Mouse (Mus musculus) large intestine, adult 2 months (tissue): ENCODE measurements around the gene Ubald1. TPM values are rescaled to one million over a fixed set of nuclear protein-coding genes. Genes with fewer than 3 reads are reported as not detected.

Experiments
- DNase-seq: peaks from one replicate; pipeline ENCODE4 v3.0.0-alpha.2; 2012; ENCODE audit warnings: low read depth, low spot score
- WGBS: fragments of 180-500 bp; shearing (Covaris S2); methylation state at CpG from one replicate; pipeline ENCODE4 v1.1.7; 2018; 5-methylcytosine and 5-hydroxymethylcytosine counted together
- polyA plus RNA-seq: library from polyadenylated mRNA; depleted of rRNA; stranded (reverse); fragments of >200 nt; gene quantifications from 2 replicates; pipeline ENCODE4 v1.2.3, GENCODE M21; 2012

Ubald1 gene
- polyA plus RNA-seq, 1 experiment: 25.5 TPM

DNA sequence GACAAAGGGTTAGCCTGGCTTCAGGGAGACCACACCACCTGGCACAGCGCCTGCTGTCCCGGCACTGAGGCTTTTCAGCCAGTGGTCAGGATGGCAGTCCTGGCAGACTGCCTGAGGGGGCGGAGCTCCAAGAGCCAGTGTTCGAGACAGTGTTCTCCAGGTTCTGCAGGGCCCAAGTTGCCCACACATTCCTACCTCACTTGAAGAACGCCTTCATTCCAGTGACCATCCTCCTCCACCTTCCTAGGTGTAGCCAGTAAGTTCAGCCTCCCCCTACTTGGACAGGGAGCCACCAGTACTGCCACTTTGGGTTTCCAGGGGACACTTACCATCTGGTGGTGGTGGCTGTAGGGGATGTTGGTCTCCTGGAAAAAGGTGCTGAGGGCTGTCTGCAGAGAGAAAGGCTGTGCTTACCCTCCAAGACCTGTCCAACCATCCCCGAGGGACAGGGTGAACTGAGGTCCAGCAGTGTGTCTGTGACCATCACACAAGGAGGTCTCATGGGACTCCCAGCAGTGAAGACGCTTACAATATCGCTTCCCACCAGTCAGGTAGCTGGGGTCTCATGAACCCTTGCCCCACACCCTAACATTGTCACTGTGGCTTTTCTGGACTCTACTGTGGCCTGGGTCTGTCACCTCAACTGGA is 4.0 kb downstream of the Ubald1 start:
- WGBS: 68% methylated on average over 8 of the region's 8 CpGs
- DNase-seq: no peak

DNA sequence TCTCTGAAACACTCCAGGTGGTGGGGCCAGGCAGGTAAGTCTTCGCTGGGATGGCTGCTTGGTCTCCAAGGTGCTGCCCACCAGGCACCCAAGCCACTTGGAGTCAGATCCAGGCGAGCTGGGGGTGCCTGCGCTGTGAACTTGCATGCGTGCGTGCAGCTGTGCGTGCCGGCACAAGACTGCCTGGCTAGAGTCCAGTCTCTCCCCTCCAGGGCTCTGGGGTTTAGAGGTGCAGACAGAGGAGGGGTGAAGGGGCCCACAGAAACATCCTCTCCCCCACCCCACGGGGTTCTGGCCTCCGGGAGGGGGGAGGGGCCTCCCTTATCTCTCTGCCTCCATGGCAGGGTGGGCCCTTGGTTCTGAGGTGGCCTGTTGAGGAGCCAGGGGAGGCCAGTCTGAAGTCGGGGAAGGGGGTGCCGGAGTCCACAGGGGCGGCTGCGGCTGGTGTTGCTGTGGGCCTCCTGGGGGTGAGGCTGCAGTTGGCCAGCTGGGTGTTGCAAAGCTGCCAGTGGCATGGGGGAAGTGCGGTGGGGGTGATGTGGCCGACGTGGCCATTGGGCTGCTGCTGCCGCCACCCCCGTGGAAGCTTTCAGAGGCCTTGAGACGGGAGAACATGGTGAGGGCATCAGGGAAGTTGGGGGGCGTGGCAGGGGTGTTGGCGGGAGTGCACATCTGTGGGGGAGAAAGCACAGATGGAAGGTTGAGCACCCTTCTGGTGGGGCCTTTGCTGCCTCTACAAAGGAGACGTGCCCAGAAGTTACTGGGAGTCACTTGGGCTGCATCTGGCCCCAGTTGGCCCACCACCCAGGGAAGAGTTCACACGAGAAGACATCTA is 4.7 kb downstream of the Ubald1 start:
- WGBS: 79% methylated on average over 23 of the region's 23 CpGs
- no peak for DNase-seq

DNA sequence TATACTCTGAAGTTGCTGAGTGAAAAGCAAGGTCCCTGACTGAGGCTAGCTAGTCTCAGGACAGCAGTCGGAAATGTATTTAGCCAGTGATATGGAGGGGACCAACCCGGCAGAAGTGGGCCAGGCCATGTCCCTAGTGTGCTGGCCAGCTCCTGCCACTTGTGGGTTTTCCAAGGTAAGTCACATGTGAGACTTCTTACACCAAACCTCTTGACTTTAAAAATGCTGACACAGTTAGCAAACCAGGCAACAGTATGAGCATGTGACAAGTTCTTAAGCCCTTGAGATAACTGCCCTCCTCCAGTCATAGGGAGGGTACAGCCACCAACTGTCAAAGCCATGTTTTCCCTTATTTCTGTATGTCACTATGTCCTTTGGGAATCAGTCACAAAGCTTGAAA is 8.2 kb downstream of the Ubald1 start:
- DNase-seq: no peak
- WGBS: 77% methylated on average over 2 of the region's 2 CpGs

DNA sequence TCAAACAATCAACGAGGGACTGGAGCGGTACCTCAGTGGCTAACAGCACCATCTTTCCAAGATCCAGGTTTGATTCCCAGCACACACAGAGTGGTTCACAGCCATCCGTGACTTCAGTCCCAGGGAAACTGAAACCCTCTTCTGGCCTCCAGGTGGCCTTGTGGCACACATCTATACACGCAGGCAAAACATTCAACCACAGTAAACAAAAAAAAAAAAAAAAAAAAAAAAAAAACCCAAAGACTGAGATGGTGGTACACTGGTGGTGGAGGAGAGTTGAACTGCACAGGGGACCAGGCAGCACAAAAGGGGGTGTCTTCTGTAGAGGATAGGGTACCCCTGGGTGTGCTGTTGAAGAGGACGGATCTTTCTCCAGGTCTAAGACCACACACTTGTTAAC is 9.6 kb downstream of the Ubald1 start:
- DNase-seq: no peak
- WGBS: 85% methylated on average over 5 of the region's 5 CpGs

DNA sequence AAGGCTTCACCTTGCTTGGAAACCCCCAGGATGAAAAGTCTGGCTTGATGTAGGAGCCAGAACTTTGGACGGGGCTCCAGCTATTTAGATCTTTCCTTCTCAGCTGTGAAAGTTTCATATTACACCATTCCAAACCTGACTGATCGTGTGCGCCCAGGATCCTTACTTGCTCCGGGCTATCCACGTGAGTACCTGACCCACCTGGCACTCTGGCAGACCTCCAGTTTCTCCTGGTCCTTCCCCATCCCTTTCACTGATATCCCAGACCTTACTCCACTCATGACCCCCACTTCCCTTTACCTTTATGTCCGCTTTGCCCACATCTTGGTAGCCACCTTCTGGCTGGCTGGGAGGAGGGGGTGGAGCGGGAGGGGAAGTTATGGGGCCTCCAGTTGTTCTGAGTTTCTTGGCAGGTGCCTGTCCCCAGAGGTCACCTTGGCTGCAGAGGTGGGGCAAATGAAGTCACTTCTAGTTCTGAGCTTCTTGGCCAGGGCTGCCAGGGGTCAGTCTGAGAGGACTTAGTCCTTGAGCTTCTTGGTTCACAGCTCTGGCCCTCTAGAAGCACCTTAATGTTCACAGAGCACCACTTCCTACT is 13.9 kb downstream of the Ubald1 start:
- 21% methylated on average over 7 of the region's 7 CpGs for WGBS
- DNase-seq: no peak

DNA sequence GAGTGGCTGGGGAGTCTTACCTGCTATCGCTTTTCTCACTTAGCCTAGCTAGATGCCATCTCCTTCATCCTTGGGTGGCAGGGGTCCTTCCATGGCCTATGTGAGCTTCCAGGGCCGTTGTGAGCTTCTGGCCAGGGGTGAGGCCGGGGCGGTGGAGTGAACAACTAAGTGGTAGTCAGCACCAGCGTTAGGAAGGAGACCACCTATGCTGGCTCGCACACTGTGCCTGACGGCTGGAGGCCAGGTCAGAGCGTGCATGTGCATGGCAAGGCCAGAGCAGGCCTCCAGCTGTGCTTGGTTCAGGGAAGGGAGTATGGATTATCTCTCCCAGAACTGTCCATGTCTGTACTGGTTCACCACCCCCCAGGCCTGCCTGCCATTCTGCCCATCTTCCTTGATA is 16.4 kb downstream of the Ubald1 start:
- WGBS: 84% methylated on average over 8 of the region's 8 CpGs
- no peak for DNase-seq

DNA sequence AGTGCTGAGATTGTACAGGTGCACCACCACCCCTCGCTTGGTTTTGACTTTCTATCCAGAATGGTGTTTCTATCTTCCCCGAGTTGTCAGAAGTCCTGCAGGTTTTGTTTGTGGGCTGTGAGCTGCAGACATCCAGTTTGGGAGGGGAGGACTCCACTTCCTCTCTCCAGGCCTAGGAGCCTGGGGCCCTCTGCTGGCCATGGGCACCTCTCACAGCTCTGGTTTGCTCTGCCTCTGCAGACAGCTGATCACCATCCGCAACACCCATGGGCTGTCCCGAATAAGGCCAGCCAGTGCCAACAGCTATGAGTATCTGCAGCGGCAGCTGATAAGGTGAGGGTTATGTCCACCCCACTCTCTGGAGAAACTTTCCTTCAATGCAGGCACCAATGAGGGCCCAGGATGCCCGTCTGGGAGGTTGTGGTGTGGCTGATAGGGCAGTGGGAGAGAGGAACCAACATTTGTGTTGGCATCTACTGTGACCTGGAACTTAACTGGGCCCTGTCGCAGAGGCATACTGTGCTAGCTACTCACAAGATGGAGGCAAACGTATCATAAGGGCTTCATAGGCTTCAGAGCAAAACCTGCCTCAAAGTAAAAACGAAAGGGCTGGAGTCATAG is 17.1 kb downstream of the Ubald1 start:
- 36% methylated on average over 9 of the region's 9 CpGs for WGBS
- DNase-seq: no peak

DNA sequence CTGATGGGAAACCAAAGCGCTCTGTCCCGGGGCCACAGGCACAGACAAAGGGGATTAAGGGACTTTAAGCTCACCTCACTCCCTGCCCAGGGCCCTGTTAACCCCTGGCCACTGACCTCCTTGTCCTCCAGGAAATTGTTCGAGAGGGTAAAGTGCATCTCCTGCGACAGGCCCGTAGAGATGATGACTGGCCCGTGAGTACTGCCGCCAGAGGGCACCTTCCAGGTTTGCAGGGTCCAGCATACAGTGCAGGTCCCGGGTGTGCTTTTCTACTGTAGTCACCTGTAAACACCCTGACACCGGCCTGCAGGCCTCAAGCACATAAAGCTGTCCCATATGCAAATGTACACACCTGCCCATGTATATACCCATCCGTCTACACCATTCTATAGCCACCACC is 18.7 kb downstream of the Ubald1 start:
- no peak for DNase-seq
- 38% methylated on average over 10 of the region's 10 CpGs for WGBS

DNA sequence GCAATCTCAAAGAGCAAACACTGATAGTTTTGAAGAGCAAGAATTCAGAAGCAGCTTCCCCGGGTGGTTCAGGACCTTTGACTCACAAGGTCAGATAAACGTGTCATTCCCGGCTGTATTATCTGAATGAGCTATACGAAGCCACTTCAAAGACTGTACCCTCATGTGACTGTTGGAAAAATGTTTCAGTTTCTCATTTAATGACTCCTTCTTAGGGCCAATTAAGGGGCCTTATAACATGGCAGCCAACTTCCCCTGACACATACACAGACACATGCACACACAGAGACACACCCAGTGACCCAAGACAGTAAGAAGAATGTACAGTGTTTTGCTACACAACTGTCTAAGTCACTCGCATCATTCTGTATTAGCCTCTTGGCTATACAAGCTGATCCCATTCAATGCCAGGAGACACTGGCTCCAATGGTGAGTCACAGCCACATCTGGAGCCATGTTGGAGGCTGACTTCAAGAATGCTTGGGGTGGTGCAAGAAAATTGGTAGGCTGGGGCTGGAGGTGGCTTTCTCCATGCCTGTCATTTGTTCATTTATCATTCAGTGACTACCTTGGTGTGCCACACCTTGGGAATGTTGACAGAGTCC is 25.0 kb downstream of the Ubald1 start:
- no peak for DNase-seq
- WGBS: 41% methylated on average over 5 of the region's 5 CpGs

DNA sequence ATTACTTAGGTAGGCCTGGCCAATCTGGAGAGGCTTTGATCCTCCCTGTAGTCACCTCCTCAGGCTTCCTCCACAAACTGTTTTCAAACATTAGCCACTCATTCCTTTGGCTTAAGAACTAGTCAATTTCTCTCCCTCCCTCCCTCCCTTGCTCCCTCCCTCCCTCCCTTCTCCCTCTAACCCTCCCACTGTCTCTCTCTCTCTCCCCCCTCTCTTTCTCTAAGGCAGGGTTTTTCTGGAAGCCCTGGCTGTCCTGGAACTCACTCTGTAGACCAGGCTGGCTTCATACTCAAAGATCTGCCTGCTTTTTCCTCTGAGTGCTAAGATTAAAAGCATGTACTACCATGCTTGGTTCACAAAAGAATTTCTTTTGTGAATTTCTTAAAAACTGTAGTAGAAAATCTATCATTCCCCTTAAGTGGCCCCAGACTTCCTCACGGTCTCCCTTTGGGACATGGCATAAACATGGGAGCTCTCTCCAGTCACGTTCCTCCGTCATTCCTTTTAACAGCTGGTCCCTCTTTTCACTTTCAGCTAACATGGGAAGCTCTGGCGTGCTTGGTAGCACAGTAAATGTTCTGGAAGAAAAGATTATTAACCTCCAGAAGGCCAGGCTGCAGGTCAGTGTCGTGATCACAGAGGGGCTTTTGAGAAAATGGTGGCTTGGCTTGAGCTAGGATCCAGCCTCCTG is 29.0 kb downstream of the Ubald1 start:
- DNase-seq: no peak
- WGBS: 64% methylated on average over 5 of the region's 5 CpGs

DNA sequence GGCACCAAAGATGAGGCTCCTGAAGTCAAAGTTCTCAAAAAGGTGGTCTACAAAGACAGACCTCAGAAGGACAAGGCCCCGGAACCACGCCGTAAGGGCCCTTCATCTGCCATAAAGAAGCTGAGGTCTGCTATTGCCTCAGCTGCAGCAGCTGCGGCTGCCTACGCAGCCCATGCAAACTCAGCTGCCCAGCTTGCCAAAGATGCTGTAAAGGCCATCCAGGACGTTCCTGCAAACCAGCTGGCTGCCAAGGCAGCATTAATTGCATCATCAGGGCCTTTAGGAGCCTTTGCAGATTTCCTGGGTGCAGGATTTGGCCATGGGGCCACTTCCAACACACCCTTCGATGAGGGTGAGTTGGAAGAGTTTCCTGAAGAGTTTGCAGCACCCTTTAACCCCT is 29.8 kb downstream of the Ubald1 start:
- WGBS: 56% methylated on average over 7 of the region's 7 CpGs
- DNase-seq: no peak

DNA sequence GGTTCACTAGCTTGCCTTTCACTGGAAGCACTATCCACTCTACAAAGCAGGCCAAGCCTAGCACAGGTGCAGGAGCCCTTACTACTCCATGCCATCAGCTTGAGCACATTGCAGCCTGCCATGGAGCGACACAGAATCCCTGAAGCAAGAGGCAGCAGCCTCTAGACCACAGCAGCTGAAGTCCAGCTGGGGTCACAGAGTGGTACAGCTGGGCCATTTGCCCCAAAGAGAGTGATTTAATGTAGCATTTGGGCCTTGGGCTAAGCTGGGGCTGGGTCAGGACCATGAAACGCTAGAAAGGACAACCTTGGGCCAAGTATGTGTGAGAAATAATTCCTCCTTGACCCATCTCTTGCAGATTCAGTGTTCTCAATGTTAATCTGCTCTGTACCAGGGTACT is 32.0 kb downstream of the Ubald1 start:
- DNase-seq: no peak
- 89% methylated on average over 2 of the region's 2 CpGs for WGBS

DNA sequence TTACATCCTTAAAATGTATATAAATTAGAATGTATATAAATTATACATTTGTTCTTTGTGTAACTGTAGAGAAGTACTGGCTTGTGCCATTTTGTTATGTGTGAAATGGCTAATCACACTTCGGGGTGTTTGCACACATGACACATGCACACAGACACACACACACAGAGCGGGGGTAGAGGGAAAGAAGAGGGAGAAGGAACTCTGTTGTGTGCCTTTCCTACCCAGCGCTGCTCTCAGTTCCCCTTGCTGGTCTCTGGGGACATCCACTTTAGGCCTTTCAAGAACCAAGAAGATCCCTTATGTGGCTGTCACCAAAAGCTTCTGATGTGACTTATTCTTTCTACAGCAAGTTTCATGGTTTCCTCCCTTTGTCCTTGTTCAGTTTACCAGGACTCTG is 33.1 kb downstream of the Ubald1 start:
- 72% methylated on average over 3 of the region's 3 CpGs for WGBS
- no peak for DNase-seq

DNA sequence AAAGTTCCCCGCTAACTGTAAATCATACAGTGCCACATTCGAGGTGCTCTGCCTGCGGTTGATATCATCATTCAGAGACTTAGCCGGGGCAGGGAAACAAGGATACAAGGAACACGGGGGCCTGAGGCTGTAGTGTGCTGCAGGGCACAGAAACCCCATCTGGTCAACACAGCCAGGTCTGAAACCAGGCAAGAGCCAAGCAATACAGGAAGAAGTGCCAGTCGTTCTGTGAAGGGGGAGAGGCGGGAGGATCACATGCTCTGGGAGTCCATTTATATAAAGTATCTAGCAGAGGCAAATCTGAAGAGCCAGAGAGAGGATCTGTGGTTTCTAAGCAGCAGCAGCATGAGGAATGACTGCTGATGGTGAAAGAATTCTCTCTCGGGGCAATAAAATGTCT is 39.9 kb downstream of the Ubald1 start:
- WGBS: 59% methylated on average over 8 of the region's 8 CpGs
- no peak for DNase-seq

DNA sequence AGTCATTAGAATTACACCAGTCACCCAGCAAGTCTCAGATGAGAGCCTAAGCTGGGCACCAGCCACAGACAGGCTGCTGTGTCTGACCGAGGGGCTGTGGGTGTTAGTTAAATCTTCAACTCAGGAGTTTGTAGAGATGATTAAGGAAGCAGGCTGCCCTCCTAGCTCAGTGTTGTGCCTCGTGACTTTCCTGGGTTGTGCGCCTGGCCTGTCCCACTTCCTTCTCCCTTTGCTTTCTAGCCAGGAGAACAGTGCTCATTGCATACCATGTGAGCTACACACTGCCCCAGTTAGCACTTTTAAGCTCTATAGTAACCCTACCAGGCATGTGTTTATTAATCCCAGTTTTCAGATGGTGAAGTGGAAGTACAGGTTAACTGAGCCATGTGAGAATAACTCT is 40.6 kb downstream of the Ubald1 start:
- DNase-seq: no peak
- WGBS: 80% methylated on average over 3 of the region's 3 CpGs

DNA sequence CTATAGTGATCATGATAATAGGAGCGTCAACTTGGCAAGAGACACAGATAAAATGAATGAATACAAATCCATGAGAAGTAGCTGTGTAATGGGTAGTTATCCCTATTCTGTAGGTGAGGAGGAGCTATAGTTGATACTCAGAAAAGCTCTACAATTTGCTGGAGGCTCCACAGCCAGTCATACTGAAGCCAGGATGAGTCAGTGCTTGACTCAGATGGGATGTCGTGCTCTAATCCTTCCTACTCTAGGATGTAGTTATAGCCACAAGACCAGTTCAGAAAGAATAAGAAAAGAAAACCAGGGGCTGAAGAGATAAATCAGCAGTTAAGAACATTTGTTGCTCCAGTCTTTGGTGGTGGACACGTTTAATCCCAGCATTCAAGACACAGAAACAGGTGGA is 42.5 kb downstream of the Ubald1 start:
- 78% methylated on average over 3 of the region's 3 CpGs for WGBS
- no peak for DNase-seq

DNA sequence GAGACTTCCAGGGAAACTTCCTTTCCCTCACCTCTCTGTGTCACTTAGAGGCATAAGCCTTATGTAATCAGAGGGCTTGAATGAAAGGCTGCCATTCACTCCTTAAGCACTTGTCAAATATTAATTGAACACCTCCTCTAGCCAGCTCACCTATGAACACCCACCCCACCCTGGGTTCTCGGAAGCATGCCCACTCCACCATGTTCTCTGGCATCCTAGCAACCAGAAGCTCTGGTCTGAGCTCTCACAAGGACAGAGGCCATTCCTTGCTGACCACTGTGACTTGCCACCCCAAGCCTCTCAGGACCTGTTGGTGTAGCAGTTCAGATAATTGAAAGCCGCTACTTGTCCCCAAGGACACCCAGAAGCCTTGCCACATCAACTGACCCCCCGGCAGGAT is 44.9 kb downstream of the Ubald1 start, which contains the start of gene 4930562C15Rik:
4930562C15Rik (plus strand) TSS at position 226 of the 400 bp plus-strand sequence.
- 77% methylated on average over 3 of the region's 3 CpGs for WGBS
- no peak for DNase-seq

DNA sequence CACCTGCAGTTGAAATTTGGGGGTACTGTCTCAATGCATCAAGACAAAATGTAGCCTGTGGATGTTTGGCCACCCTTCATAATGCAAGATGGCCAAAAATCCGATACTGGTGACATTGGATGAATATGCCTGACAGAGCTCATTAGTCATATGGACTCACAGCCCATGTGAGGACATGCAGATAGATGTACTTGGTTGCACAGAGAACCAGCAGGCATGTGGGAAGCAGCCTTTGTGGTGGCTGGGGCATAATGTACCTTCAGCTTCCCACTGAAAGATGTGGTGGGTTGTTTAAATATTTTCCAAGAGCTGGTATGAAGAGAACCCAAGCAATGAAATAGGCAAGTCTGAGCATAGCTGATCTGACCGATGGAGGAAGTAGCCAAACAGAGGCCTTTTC is 46.3 kb downstream of the Ubald1 start:
- WGBS: 79% methylated on average over 2 of the region's 2 CpGs
- DNase-seq: no peak

DNA sequence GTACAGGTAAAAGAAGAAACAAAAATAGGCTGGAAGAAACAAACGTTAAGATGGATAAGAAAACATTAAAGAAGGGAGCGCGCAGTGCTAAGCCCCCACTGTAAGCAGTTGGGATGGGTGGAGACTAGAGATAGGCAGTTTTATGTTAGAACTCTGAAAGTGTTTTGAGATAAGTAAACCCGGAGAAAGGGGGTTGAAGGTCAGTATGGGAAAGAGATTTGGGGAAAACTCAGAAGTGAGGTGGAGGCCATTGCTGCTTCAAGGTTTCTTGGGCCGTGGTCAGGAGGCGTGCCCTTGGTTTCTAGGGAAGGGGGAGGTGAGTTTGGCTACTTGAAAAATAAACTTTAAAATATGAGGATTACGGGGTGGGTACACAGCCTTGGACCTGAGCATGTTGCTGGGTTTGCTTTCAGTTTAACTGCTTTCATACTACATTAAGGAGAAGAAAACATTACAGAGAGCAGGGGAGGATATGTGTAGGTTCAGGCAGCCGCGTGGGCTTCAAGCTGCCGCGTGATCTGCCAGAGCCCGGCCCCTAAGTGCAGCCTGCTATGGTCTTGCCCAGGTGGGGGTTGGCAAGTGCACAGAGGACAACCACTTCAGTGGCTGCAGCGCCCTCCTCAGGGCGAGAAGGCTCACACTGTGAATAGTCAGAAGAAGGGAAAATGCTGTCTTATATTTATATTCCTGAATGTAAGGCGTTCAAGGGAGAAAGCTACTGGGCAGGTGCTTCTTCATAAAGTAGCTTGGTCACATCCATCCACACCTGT is 48.3 kb downstream of the Ubald1 start:
- no peak for DNase-seq
- WGBS: 52% methylated on average over 15 of the region's 15 CpGs
